Mouse (Mus musculus) thymus, adult 2 months (tissue): ENCODE measurements at regions not wholly inside any gene's neighbourhood (a gene's known extent, or its start where the extent isn't known, plus 50 kb on each side); places are given as distances from the start of the nearest gene placed in this dataset.

Experiments used
- DNase-seq: peaks from one replicate; pipeline ENCODE4 v3.0.0; 2021
- H3K27ac ChIP-seq: fragments of 200-500 bp; 2 replicates; pipeline ENCODE4 v1.5.1; 2012; ENCODE audit warnings: low read length, control low read depth; ENCODE audit not compliant: control insufficient read depth, insufficient read depth
- H3K27me3 ChIP-seq: fragments of 200-500 bp; 2 replicates; pipeline ENCODE4 v1.6.1; 2012; ENCODE audit warnings: mild to moderate bottlenecking, low read length, moderate library complexity, mixed read lengths; ENCODE audit not compliant: control insufficient read depth, insufficient read depth
- H3K36me3 ChIP-seq: fragments of 200-500 bp; 2 replicates; pipeline ENCODE4 v1.6.1; 2012; ENCODE audit warnings: mild to moderate bottlenecking, low read length, moderate library complexity; ENCODE audit not compliant: control insufficient read depth, insufficient read depth
- H3K4me1 ChIP-seq: fragments of 200-500 bp; replicated peaks from 2 replicates; pipeline ENCODE4 v1.6.1; 2012; ENCODE audit warnings: low read length; ENCODE audit not compliant: control insufficient read depth, insufficient read depth
- H3K4me3 ChIP-seq: fragments of 200-500 bp; 2 replicates; pipeline ENCODE4 v1.5.1; 2012; ENCODE audit warnings: mild to moderate bottlenecking, low read length, control low read depth, moderate library complexity; ENCODE audit not compliant: control insufficient read depth, insufficient read depth
- CTCF ChIP-seq: fragments of 200-500 bp; IDR thresholded peaks from 2 replicates; pipeline ENCODE4 v1.5.1; 2012; ENCODE audit warnings: mild to moderate bottlenecking, control low read depth, low read length, moderate library complexity, borderline replicate concordance; ENCODE audit not compliant: control insufficient read depth, poor library complexity, insufficient read depth; ENCODE audit errors: extremely low read depth
- POLR2A ChIP-seq: fragments of 200-500 bp; IDR thresholded peaks from 2 replicates; pipeline ENCODE4 v1.6.1; 2012; ENCODE audit warnings: mild to moderate bottlenecking, low read length, control low read depth, moderate library complexity; ENCODE audit not compliant: control insufficient read depth, poor library complexity, insufficient read depth; ENCODE audit errors: extremely low read depth
- WGBS: fragments of 180-500 bp; shearing (Covaris S2); methylation state at CpG from one replicate; pipeline ENCODE4 v1.1.7; 2018; 5-methylcytosine and 5-hydroxymethylcytosine counted together

GRCm38 (mm10) chr2:48564170-48564569, 249.7 kb upstream of the Acvr2a start:
- WGBS, result 91% methylated on average over 4 of the region's 4 CpGs
- no peak overlapping the region for H3K27ac ChIP-seq
- H3K27me3 ChIP-seq, result no peaks in the 10 kb centered on the region
- no peak for DNase-seq
- TF ChIP-seq POLR2A, result no peak
- TF ChIP-seq CTCF, result no peak
- no peaks in the 10 kb centered on the region for H3K4me1 ChIP-seq
- no peak overlapping the region for H3K4me3 ChIP-seq
- H3K36me3 ChIP-seq, result no peaks in the 10 kb centered on the region

GRCm38 (mm10) chr2:48567871-48568270, 246.0 kb upstream of the Acvr2a start:
- Histone ChIP-seq H3K27ac (no peak overlapping the region), H3K4me3 (no peak overlapping the region), H3K4me1 (no peaks in the 10 kb centered on the region), H3K27me3 (no peaks in the 10 kb centered on the region), H3K36me3 (no peaks in the 10 kb centered on the region)
- no peak for TF ChIP-seq POLR2A
- no peak for TF ChIP-seq CTCF
- WGBS, result 84% methylated on average over 6 of the region's 6 CpGs
- DNase-seq, result no peak

GRCm38 (mm10) chr2:48586162-48586830, 227.6 kb upstream of the Acvr2a start:
- Histone ChIP-seq H3K36me3 (no peaks in the 10 kb centered on the region), H3K27me3 (no peaks in the 10 kb centered on the region), H3K4me1 (no peaks in the 10 kb centered on the region), H3K4me3 (no peak overlapping the region), H3K27ac (no peak overlapping the region)
- no peak for DNase-seq
- TF ChIP-seq POLR2A, result no peak
- WGBS, result 97% methylated on average over 7 of the region's 7 CpGs

GRCm38 (mm10) chr2:48586831-48587169, 227.1 kb upstream of the Acvr2a start:
- WGBS, result 86% methylated on average over 4 of the region's 4 CpGs

GRCm38 (mm10) chr2:48589709-48590108, 224.2 kb upstream of the Acvr2a start:
- TF ChIP-seq POLR2A (no peak), CTCF (no peak)
- H3K36me3 ChIP-seq, result no peaks in the 10 kb centered on the region
- no peak overlapping the region for H3K4me3 ChIP-seq
- no peak overlapping the region for H3K27ac ChIP-seq
- DNase-seq, result no peak
- H3K4me1 ChIP-seq, result no peaks in the 10 kb centered on the region
- H3K27me3 ChIP-seq, result no peaks in the 10 kb centered on the region

More at GRCm38 (mm10) chr2:48586831-48587169, 227.1 kb upstream of the Acvr2a start:
- no peak for DNase-seq
- Histone ChIP-seq H3K4me3 (no peak overlapping the region), H3K36me3 (no peaks in the 10 kb centered on the region), H3K4me1 (no peaks in the 10 kb centered on the region), H3K27ac (no peak overlapping the region), H3K27me3 (no peaks in the 10 kb centered on the region)
- TF ChIP-seq POLR2A (no peak), CTCF (no peak)

- no peaks in the 10 kb centered on the region for H3K4me1 ChIP-seq
- no peak overlapping the region for H3K27ac ChIP-seq
- H3K36me3 ChIP-seq, result no peaks in the 10 kb centered on the region
- no peaks in the 10 kb centered on the region for H3K27me3 ChIP-seq
- DNase-seq, result no peak
- 94% methylated on average over 5 of the region's 5 CpGs for WGBS
- H3K4me3 ChIP-seq, result no peak overlapping the region
- TF ChIP-seq POLR2A (no peak), CTCF (no peak)
These were observed 215.9 kb upstream of the Acvr2a start for GRCm38 (mm10) chr2:48597793-48598583.

- no peak overlapping the region for H3K4me3 ChIP-seq
- TF ChIP-seq CTCF (no peak), POLR2A (no peak)
These were observed 214.5 kb upstream of the Acvr2a start for GRCm38 (mm10) chr2:48599367-48599766.

More at GRCm38 (mm10) chr2:48599367-48599766, 214.5 kb upstream of the Acvr2a start:
- H3K36me3 ChIP-seq, result no peaks in the 10 kb centered on the region
- H3K4me1 ChIP-seq, result no peaks in the 10 kb centered on the region
- DNase-seq, result no peak
- no peak overlapping the region for H3K27ac ChIP-seq
- WGBS, result 97% methylated on average over 5 of the region's 5 CpGs
- no peaks in the 10 kb centered on the region for H3K27me3 ChIP-seq
